Mouse (Mus musculus): ENCODE results near the gene Olfr1152.

Olfr1152 gene

DNA sequence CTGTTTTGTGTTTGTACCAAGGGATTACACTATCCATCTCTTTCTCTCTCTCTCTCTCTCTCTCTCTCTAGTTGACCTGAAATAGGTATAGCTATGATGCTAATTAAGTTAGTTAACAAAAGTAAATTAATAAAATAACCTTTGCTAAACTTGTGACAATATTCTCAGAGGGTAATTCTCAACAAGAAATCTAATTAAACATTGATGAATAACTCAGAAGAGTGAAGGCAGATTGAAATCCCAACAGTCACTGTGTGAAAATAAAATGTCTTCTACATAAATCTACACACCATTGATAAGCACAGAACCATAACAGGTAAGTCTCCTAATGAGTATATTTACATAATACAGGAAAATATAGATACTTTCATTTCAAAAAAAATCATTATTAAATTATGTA is at the start of gene Olfr1152:
Gene Olfr1152, plus strand, starts transcription at position 301 of the 400 bp plus-strand sequence.
- DNase-seq (ENCODE audit: low spot score in 2 of 2): no peak

DNA sequence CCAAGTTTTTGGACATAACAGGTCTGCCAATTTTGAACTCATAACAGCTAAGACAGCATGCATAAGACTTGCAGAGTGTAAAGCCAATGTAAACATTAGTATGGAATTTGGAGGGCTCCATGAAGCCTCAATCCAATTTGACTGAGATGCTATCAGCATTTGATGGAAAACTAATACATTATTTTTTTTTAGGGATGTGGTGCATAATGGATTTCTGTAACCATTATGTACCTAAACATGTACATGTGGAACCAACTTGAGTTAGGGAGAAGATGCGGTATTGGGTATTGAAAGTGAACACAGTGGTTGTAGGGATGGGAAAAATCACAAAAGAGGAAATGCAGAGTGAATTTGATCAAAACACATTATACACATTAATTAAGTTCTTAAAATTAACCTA is 36.1 kb upstream of the Olfr1152 start, which contains the start of gene Olfr1148:
Gene Olfr1148, plus strand, starts transcription at position 301 of the 400 bp plus-strand sequence.
- DNase-seq (ENCODE audit: low spot score in 2 of 2): no peak

DNA sequence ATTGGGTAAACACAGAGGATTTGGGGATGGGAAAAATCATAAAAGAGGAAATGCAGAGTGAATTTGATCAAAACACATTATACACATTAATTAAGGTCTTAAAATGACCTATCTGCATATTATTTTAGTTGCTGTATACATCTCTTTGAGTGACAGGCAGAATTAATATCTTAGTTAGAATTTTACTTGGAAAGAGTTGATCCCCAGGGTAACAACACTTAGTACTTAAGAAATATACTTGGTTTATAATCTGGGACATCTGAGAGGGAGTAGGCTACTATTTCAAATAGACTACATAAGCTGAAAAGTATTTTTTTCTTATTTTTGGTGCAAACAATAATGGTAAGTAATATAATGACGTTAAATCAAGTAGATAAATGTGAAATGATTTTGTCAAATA is 22.6 kb upstream of the Olfr1152 start, which contains the start of gene Olfr1150-ps1:
Gene Olfr1150-ps1, plus strand, starts transcription at position 301 of the 400 bp plus-strand sequence.
- DNase-seq (ENCODE audit: low spot score in 2 of 2): no peak

DNA sequence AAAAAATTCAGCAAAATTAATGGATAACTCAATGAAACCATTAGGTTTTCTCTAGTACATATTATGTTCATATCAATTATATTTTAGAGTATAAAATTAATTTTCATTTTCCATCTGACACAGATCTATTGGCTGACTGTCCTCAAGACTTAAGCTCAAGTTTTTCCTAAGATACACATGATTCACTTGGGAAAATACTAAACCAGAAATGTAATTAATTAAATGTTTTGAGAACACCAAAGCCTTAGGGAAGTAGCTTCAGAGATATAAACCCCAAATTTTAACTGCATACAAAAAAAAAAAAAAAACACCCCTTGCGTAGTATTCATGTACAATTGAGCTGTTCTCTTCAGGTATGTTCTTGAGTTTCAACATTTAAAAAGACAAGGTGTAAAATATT is 10.7 kb upstream of the Olfr1152 start, which contains the start of gene Olfr1151:
Gene Olfr1151, plus strand, starts transcription at position 301 of the 400 bp plus-strand sequence.
- DNase-seq (ENCODE audit: low spot score in 2 of 2): no peak

DNA sequence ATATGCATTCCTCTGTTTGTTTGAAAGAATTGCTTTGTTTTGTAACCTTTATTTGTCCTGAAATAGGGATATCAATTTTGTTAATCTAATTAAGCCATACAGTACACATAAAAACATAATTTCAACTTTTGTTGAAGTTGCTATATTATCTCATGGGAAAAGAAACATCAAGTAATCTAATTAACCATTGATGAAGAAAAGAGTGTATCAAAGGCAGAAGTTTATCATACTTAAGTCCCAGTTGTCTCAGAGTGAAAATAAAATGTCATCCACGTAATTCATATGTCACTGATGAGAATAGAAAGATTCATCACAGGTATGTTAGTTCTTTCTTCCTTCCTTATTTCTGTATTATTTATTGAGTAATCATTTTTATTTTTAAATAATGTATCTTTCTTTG is 28.4 kb downstream of the Olfr1152 start, which contains the start of gene Olfr1153:
Gene Olfr1153, plus strand, starts transcription at position 301 of the 400 bp plus-strand sequence.
- no peak for DNase-seq (ENCODE audit: low spot score in 2 of 2)

DNA sequence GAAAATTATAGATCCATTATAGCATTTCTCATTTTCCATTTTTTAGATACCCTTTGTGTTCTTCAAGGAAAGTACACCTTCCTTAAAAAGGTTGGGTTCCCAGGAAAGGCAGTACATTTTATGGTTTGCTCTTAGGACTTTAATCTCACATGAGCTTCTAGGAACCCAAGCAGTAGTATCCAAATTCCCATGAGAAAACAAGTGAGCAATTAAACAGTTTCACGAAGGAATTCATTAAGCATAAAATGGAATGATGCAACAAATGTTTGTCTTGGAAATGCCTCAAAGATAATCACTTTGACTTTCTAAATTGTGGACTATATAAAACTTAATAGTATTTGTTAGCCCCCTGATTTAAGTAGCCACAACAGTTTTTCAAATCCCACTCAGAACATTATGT is 38.8 kb downstream of the Olfr1152 start, which contains the start of gene Olfr1154:
Gene Olfr1154, minus strand, starts transcription at position 101 of the 400 bp plus-strand sequence.
- no peak for DNase-seq (ENCODE audit: low spot score in 2 of 2)

All from natural killer cell, adult 2 months (primary cell).